Mouse (Mus musculus) bone marrow macrophage, adult 2 months (primary cell): ENCODE measurements around the gene Dnajb9. TPM values are rescaled to one million over a fixed set of nuclear protein-coding genes. Genes with fewer than 3 reads are reported as not detected.
"Not testable (repeated sequence)": the region's sequence is repeated elsewhere in the genome, so short reads cannot be mapped to it uniquely, and the experiment has no call there.

Experiments used
- H3K27ac ChIP-seq: 2 replicates; pipeline ENCODE4 v1.5.1; 2012; ENCODE audit warnings: low read depth, low read length; ENCODE audit not compliant: insufficient read depth
- H3K4me1 ChIP-seq: 2 replicates; pipeline ENCODE4 v1.6.1; 2012; ENCODE audit warnings: low read length; ENCODE audit not compliant: control insufficient read depth, insufficient read depth
- H3K4me3 ChIP-seq: 2 replicates; pipeline ENCODE4 v1.5.1; 2012; ENCODE audit warnings: mild to moderate bottlenecking, low read length, moderate library complexity; ENCODE audit not compliant: insufficient read depth
- CTCF ChIP-seq: IDR thresholded peaks from 2 replicates; pipeline ENCODE4 v1.5.1; 2012; ENCODE audit warnings: low read depth, mild to moderate bottlenecking, low read length, moderate library complexity
- POLR2A ChIP-seq: IDR thresholded peaks from 2 replicates; pipeline ENCODE4 v1.6.1; 2012; ENCODE audit warnings: mild to moderate bottlenecking, low read depth, low read length, borderline replicate concordance
- polyA plus RNA-seq: library from polyadenylated mRNA; stranded (reverse); fragments of >200 nt; gene quantifications from 2 replicates; pipeline ENCODE4 v1.2.4, GENCODE M21; 2012; ENCODE audit not compliant: missing spikeins, insufficient read depth, insufficient read length

Dnajb9 gene
- polyA plus RNA-seq: 36.5 and 42.5 TPM in 2 replicates

- H3K4me3 ChIP-seq: peak within 1 kb of the TSS; percentile 99
- TF ChIP-seq CTCF (peak; percentile 45), POLR2A (peak; percentile 97)
- peak within 1 kb of the TSS; percentile 68 for H3K27ac ChIP-seq
- H3K4me1 ChIP-seq: peaks cover 4% of the 10 kb centered on the region; the same call in 1 of the 2 replicates
These were observed at the start of gene Dnajb9 for GRCm38 (mm10) chr12:44209824-44210752. Gene Dnajb9 (minus strand): TSS chr12:44210326.

GRCm38 (mm10) chr12:44248309-44248977, 38.3 kb upstream of the Dnajb9 start:
- no peaks in the 10 kb centered on the region for H3K4me1 ChIP-seq
- H3K4me3 ChIP-seq: no peak overlapping the region
- H3K27ac ChIP-seq: no peak overlapping the region
- TF ChIP-seq POLR2A (no peak), CTCF (no peak)

GRCm38 (mm10) chr12:44245739-44246138, 35.6 kb upstream of the Dnajb9 start:
- no peak overlapping the region for H3K4me3 ChIP-seq
- no peaks in the 10 kb centered on the region for H3K4me1 ChIP-seq
- TF ChIP-seq POLR2A (no peak), CTCF (no peak)
- no peak overlapping the region for H3K27ac ChIP-seq

- no peak overlapping the region for H3K4me3 ChIP-seq
- no peaks in the 10 kb centered on the region for H3K4me1 ChIP-seq
- TF ChIP-seq CTCF (no peak), POLR2A (no peak)
- no peak overlapping the region for H3K27ac ChIP-seq
These were observed 32.3 kb upstream of the Dnajb9 start for GRCm38 (mm10) chr12:44242407-44242806.

GRCm38 (mm10) chr12:44241090-44241489, 31.0 kb upstream of the Dnajb9 start:
- no peak for TF ChIP-seq CTCF
- TF ChIP-seq POLR2A: no peak
- Histone ChIP-seq H3K4me3 (no peak overlapping the region), H3K4me1 (no peaks in the 10 kb centered on the region), H3K27ac (no peak overlapping the region)

- TF ChIP-seq POLR2A (no peak), CTCF (no peak)
- H3K27ac ChIP-seq: no peak overlapping the region
- H3K4me1 ChIP-seq: no peaks in the 10 kb centered on the region
- no peak overlapping the region for H3K4me3 ChIP-seq
These were observed 14.5 kb upstream of the Dnajb9 start for GRCm38 (mm10) chr12:44224650-44225049.

GRCm38 (mm10) chr12:44223044-44223443, 12.9 kb upstream of the Dnajb9 start:
- TF ChIP-seq POLR2A: no peak
- H3K4me1 ChIP-seq: no peaks in the 10 kb centered on the region
- no peak overlapping the region for H3K27ac ChIP-seq
- no peak overlapping the region for H3K4me3 ChIP-seq

- Histone ChIP-seq H3K4me1 (no peaks in the 10 kb centered on the region), H3K27ac (no peak overlapping the region), H3K4me3 (peak overlapping the region; percentile 44)
- TF ChIP-seq CTCF: no peak
- no peak for TF ChIP-seq POLR2A
These were observed 11.7 kb upstream of the Dnajb9 start for GRCm38 (mm10) chr12:44221651-44222356.

GRCm38 (mm10) chr12:44221070-44221469, 10.9 kb upstream of the Dnajb9 start, which contains the start of gene Pnpla8:
Gene Pnpla8 (plus strand): TSS chr12:44221370.
- not testable (repeated sequence) for H3K4me1 ChIP-seq, H3K27ac ChIP-seq
- peak within 1 kb of the TSS; percentile 44 for H3K4me3 ChIP-seq

- Histone ChIP-seq H3K27ac (no peak overlapping the region), H3K4me3 (no peak overlapping the region), H3K4me1 (peaks cover 4% of the 10 kb centered on the region; the same call in 1 of the 2 replicates)
- TF ChIP-seq POLR2A: no peak
- TF ChIP-seq CTCF: no peak
These were observed 1.4 kb upstream of the Dnajb9 start for GRCm38 (mm10) chr12:44211555-44211954.
